Mouse (Mus musculus) left cerebral cortex, postnatal 25 days (tissue): ENCODE data around the gene Wbp4. TPM values are rescaled to one million over a fixed set of nuclear protein-coding genes. Genes with fewer than 3 reads are reported as not detected.
A peak's percentile ranks its signal among the peaks of the same experiment; 100 is the strongest.

Experiments
- DNase-seq, 2 experiments: peaks; one replicate each; pipeline ENCODE4 v3.0.0; 2022; ENCODE audit warnings: low spot score in 2 of 2, mixed read lengths in 1 of 2
- intact Hi-C: fragments of 180-260 bp; cut with DNase I; formaldehyde crosslinking; loops from one replicate; pipeline ENCODE4 v1.15.1; 2025
- total RNA-seq, 2 experiments: library from RNA; stranded (reverse); gene quantifications; 2 replicates each; pipeline ENCODE4 v1.2.3; 2021

The Wbp4 gene
- total RNA-seq, 2 experiments from 2014 or later, result 46.2 to 48.4 TPM

DNA sequence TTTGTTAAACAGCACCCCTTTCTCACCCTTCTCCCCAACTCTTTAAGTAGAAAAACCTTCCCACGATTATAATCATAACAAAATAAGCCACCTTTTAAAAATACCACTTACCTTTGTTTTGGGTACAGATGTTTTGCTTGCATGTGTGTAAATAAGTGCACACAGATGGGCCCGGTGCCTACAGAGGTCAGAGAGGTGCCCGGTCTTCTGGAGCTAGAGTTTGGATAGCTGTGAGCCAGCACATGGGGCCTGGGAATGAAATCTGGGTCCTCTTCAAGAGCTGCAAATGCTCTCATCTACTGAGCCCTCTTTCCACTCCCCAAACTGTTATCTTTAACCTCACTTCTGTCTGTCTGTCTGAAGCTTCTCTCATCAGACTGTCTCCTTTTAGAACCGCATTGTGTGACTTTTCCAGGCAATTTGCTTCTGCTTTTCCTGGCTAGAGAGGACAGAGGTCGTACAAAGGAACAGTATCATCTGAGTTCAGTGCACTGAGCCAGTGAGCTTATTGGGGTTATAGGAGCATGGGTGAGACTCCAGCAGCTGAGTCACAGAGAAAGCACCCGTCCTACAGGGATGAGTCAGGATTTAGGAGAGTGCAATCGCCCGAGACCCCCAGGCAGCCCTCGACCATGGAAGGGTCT, 27.5 kb upstream of the Wbp4 start:
- intact Hi-C loops, result no loop called here

DNA sequence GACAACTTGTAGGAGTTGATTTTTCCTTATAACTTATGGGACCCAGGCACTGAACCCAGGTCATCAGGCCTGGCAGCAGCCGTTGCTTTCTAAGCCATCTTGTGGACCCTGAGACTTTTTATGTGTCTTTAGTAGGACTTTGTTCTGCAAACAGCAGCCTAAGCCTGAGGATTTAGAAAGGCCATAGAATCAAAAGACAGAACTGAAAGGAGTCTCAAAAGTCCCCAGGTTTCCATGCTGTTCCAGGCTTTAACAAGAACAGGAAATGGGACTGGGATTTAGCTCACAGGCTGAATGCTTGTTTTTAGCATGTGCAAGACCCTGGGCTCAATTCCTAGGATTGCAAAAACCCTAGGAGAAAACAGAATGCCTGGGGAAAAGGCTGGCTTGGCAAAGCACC, 26.5 kb upstream of the Wbp4 start:
- intact Hi-C loops, result no loop called here

More for the DNA sequence above, 27.5 kb upstream of the Wbp4 start:
- DNase-seq, result no peak

DNA sequence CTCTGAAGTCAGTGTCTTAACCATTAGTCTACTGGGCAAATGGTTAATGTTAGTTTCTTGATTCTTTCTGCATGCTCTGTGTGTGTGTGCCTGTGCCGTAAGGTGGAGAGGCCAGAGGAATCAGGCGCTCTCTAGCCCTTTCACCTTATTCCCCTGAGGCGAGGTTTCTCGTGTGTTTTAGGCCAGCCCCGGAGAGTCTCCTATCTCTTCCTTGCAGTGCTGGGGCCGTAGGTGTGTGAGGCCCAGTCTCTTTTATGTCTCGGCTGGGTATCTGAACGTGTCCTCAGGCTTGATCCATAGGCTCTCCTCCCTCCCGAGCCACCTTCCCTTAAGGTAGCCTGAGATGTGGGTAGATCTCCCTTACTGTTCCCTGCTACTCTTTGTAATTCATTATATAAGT, 24.9 kb upstream of the Wbp4 start:
- DNase-seq, result no peak
- intact Hi-C loops, result no loop called here

More for the DNA sequence above, 26.5 kb upstream of the Wbp4 start:
- DNase-seq, result no peak

DNA sequence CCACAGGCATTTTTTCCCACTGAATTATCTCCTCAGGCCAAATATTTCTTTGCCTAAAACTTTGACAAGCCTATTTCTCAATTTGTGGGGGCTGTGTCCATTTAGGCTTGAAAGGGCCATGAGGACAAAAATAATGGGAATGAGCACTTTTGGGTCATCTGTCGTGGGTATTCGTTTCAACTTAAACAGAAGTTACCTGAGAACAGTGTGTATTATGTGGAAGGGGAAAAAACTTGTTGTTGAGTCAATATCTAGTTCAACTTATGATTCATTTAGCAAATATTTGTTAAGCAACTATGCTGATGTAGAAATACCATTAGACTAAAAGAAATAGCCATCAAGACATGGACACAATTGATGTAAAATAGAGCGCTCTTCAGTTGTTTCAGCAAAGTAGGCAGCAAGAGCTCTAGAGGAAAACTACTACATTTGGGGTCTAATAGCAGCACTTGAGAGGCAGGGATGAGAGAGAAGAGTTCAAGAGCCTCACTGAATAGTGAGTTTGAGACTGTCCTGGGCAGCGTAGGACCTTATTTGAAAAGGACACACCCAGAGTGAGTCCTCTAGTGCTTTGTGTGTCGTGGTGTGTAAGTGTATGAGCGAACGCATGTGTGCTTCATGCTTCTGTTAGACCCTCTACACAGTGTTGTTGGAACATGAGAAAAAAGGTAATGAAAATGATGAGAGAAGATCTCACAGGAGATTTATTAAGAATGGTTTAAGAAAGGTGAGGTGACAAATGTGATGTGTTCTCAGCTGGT, 23.1 kb upstream of the Wbp4 start:
- intact Hi-C loops, result loop anchor here (5.0 kb wide), 1 partner anchor 58 kb away; no protein-coding TSS in a partner anchor

DNA sequence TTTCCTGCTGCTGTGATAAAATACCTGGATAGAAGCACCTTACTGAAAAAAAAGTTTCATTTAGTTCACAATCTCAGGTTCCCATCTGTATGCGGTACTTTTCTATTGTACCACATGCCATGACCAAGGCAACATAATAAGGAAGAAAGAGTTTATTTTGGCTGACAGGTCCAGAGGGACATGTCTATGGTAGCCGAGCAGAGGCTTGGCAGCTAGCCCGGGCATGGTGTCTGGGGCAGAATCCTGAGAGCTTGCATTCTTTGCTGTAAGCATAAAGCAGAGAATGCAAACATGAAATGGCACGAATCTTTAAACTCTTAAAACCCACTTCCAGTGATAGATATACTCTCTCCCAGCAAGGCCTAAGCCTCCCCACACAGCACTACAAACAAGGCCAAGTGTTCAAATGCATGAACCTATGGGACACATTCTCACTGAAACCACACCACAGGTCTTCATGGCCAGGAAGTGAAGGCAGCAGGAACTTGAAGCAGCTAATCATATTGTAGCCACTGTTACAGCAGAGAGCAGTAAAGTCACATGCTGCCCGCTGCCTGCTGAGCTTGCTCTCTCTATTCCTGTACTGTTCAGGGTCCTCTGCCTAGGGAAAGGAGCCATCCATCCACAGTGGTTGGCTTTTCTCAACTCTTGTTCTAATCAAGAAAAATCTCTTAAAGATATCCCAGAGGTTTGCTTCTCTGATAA, 22.2 kb upstream of the Wbp4 start:
- intact Hi-C loops, result loop anchor here (5.0 kb wide), 1 partner anchor 59 kb away; no protein-coding TSS in a partner anchor
- no peak for DNase-seq

More for the DNA sequence above, 23.1 kb upstream of the Wbp4 start:
- DNase-seq, result no peak

DNA sequence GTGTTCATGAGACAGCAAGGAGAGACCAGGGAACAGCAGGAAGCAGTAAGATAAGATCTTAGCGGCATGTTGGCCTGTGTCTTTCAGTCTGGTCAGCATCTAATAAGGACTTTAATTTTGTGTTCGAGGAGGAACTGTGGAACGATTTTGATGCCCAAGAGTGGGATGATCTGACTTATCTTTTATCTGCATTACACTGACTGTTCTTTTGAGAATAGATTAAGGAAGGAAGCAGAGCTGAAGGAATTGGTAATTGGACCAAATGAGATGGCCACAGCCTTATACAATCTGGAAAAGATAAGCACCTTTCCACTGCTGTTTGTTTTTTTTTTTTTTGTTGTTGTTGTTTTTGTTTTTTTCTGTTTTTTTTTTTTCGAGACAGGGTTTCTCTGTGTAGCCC, 19.4 kb upstream of the Wbp4 start:
- intact Hi-C loops, result loop anchor here (5.0 kb wide), 1 partner anchor 62 kb away; no protein-coding TSS in a partner anchor
- no peak for DNase-seq

DNA sequence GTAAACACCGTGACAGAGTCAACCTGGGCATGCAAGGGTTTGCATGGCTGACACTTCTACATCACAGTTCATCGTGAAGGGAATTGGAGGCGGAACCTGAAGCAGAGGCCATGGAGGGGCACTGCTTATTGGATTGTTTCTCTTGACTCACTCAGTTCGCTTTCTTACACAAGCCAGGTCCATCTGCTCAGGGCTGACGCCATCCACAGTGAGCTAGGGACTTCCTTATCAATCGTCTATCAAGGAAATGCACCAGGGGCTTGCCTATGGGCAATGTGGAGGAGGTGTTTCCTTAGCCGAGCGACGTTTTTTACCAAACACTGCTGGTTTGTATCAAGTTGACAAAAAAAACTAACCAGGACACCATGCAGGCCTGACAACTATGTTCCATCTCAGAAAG, 18.0 kb upstream of the Wbp4 start:
- intact Hi-C loops, result no loop called here
- no peak for DNase-seq

DNA sequence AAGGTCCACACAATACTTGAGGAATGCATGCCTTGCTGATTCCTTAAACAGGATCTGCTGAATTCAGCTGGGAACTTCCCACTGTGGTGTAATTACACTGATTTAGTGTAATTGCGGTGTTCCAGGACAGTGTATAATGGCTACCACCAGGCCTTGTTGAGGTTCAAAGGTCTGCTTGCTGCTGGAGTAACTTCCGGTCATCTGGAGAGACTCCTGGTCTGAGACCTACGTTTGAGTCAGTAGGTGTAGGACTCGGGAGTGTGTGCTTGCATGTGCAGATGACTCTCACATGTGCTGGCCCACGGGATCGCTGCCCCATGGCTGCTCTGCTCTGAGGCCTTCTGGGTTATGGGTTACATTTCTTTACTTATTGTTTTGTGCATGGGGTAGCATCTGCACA, 13.0 kb upstream of the Wbp4 start:
- intact Hi-C loops, result no loop called here

DNA sequence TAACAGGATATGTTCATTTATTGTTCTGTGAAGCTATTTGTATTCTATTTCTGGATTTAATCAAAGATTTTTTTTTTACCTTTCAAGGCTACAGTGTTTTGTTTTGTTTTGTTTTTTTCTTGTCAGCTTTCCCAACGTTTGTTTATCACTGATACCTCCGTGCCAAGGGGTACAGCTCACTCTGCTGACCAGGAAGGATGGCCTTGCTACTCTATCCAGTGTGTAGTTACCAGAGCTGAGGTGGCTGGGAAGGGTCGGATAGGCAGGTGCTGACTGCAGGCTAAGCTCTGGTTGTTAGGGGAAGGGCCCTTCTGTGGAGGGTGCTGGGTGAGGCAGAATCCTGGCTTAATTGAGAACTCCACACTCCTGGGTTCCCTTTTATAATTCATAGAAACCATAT, 8.9 kb upstream of the Wbp4 start:
- intact Hi-C loops, result no loop called here
- no peak for DNase-seq

More for the DNA sequence above, 13.0 kb upstream of the Wbp4 start:
- no peak for DNase-seq

DNA sequence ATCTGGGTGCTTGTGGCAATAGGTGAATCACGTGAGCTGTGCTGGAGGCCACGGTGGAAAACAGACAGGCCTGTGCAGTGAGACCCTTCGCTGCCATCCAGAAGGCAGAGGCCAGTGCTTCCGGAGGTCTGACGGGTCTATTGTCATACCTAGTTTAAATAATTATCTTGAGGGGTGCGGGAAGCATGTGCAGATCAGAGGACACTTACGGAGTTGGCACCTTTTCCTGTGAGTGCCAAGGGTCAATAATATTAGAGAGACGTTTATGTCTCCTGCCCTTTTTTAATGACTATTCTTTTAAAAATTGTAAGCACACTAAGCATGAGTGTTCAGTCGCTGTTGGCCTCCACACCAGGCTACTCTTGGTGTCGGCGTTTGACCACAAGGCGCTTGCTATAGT, 7.8 kb upstream of the Wbp4 start:
- no peak for DNase-seq
- intact Hi-C loops, result no loop called here

DNA sequence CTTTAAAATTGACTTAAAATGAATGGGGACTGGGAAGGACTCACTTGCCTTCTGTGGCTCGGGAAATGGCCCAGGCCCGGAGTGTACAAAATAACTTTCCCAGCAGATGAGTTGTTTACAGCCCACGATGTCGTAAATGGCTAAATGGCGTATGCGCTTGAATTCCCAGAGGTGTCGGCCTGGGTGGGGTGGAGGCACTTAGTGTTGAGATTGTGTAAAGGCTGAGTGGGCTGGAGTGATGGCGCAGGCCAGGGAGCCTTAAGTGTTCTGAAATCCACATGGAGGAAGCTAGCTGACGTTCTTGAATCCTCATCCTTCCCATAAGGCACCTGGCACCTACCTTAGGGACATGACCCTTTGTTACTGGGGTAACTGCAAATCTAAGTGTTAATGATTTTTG, 7.2 kb upstream of the Wbp4 start:
- intact Hi-C loops, result no loop called here
- DNase-seq, result no peak

DNA sequence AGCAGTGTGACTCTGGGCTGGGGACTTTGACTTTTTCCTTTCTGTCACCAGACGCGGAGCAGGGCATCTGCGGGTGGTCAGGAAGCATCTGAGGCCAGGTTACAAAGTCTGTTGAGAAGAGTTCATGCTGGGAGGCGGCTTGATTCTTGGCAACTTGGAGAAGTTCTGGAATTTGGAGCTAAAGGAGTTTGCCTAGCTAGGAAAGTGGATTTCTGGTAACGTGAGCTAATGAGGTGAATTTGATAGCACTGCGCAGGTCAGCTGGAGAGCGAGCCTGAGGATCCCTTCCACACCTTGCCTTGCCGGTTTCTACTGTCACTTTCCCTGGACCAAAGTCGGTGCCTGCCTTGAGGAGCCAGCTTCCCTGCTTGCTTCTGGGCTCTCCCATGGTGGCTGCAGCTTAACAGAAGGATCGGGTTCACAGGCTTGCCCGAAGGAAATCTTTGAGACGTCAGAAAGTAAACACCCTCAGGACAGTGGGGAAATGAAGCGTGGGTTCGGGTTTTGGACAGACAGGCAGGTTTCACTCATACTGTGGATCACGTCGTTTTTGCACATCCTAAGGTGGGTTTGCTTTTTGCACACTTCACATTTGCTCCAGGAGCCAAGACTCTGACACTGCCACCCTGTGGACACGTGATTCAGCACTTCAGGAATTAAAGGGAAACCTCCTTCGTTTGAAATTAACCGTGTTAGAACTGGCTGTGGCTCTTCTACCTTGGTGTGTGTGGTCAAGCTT, 5.8 kb upstream of the Wbp4 start:
- DNase-seq, result peak; percentile 35 to 68
- intact Hi-C loops, result no loop called here

DNA sequence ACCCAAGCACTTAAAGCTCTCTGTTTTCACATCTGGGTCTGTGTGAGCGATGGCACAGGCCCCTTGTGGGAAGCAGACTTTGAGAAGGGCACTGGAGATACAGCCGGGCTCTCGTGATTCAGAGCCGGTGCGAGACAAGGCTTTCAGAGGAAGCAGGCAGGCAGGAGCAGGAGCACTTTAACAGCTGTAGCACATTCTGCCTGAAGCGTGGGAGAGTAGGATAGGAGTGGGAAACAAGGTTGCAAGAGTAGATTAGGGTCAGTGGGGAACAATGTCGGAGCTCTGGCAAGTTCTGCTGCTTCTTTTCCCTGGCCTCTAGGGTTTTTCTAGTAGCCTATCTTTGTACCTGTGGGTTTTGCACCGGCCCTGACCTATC, 5.3 kb upstream of the Wbp4 start:
- DNase-seq, result no peak
- intact Hi-C loops, result no loop called here

DNA sequence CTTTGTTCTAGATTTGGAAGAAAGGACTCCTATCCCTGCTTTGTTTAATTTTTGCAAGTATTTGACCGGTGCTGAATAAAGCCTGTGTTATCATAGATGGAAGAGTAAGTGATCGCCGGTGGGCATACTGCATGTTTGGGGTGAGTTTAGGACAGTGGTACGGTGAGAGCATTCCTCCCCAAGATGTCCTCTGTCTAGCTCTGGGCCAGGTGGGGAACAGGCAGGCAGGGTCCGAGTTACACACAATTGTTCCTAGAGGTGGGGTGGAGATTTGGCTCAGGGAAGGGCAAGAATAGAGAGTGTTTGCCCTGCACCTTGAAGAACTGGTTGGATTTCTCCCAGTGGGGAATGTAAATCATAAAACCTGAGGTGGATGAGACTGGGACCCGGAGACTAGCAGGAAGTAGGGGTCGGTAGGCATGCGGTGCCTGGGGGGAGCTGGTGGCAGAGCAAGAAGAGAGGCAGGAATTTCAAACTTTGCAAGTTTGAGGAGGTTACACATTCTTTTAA, 2.3 kb upstream of the Wbp4 start:
- intact Hi-C loops, result loop anchor here (5.0 kb wide), 1 partner anchor 79 kb away; no protein-coding TSS in a partner anchor
- DNase-seq, result no peak

DNA sequence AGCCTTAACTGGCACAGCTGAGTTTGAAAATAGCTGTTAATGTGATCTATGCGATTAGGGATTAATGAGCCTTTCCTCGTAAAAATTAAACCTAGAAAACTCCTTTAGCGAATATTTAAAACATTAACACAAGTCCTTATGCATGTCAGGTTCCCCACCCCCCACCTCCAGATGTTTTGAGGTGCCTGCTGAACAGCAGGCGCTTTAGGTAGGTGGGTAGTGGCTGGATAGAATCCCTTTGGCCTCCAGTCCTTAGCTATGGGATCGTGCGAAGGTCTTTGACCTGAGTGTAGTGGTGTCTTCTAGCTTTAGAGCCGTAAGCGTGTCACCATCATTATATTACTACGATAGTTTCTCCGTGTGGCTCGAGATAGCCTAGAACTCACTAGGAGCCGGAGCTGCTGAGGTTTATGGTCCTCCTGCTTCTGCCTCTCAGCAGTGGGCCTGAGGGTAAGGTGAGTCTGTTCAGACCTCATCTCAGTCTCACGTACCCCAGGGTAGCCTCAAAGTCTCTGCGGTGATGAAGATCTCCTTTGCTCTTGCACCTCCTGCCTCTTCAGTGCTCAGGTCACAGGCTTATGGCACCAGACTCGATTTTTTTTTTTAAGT, 1.5 kb upstream of the Wbp4 start:
- DNase-seq, result no peak
- intact Hi-C loops, result loop anchor here (5.0 kb wide), 1 partner anchor 79 kb away; no protein-coding TSS in a partner anchor

DNA sequence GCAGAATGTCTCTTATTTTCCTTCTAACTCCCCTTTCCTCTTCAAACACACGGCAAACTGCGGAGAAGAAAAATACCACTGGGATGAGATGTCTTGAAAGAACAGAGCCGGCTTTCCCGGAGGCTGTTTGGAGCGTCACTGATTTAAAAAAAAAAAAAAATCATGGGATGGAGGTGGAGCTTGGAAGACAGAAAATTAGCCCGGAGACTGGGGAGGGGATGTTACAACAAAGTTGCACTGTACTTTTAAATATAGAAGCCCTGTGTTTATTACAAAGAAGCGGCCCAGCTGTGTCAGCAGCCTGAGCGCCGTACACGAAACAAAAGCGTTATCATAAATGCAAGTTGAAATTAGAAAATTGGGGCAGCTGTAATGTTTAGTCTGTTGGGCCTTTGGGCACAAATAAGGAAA, 936 bp upstream of the Wbp4 start:
- intact Hi-C loops, result loop anchor here (5.0 kb wide), 1 partner anchor 80 kb away; no protein-coding TSS in a partner anchor
- DNase-seq, result peak; percentile 32 to 62

DNA sequence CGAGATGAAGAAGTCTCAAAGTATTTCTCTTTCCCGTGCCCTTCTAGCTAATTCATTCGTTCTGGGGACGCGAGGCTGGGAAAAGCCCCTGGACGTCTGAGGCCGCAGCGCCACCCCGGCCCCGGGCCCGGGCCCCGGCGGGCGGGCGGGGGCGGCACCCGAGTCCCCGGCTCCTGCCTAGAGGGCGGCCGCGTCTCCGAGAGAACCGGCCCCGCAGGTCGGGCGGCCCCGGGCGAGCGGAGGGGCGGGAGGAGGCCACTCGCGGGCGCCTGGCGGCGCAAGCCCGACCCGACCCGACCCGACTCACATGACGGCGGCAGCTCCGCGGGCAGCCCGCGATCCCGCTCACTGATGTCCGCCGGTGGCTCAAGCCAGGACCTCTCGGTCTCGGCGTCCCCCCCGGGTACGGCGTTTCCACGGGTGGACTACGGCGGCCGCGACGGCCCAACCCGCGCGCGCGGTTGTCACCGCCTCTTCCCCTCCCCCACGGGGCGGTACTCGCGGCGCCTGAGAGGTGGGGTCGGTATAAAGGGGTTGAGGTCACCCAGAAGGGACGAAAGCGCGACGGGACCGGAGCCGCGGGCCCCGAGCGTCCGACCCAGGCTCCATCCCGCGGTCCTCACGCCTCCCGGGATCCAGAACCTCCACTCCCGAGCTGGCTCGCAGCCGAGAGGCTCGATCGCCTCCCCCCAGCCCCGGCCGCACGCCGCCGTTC, 539 bp downstream of the Wbp4 start, which contains the start of gene Elf1:
Elf1 (plus strand) TSS at position 571 of the 715 bp plus-strand sequence.
- intact Hi-C loops, result loop anchor here (1.0 to 5.0 kb wide), 2 partner anchors 82 to 107 kb away; partner anchors contain the start of gene Sugt1
- DNase-seq, result peak; percentile 96 to 97

DNA sequence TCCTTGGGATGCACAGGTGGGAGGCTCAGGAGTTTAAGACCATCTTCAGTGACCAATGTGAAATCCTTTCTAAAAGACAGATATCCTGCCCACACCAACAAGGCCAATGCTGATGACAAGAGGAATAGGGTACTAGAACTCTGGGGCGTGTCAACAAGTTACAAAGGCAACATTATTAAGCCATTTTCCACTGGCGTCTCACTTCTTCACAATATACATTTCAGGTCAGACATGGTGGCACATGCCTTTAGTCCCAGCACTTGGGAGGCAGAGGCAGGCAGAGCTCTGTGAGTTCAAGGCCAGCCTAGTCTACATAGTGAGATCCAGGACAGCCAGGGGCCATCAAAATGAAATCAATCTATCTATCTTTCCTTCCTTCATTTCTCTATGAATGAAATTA, 7.9 kb downstream of the Wbp4 start:
- no peak for DNase-seq

More for the DNA sequence above, 7.9 kb downstream of the Wbp4 start:
- intact Hi-C loops, result loop anchor here (2.0 kb wide), 1 partner anchor 349 kb away; no protein-coding TSS in a partner anchor
